ENCODE assay signal across 8 mouse cellular contexts in genomic region chr11:28692263-28693194, GRCm38 (mm10).
A peak's percentile ranks its signal among the peaks of the same experiment; 100 is the strongest.
DNase-seq lines count a peak whose midpoint lies in the region; ATAC-seq lines count a peak whose summit lies in the region.

No protein-coding gene starts in this region.

- no peak overlapping the region for H3K4me3 ChIP-seq in embryonic facial prominence, embryonic 14.5 days (ENCODE audit: low read depth, low read length)
- no peak overlapping the region for H3K4me3 ChIP-seq in heart, embryonic 12.5 days
- H3K4me3 ChIP-seq in limb, embryonic 10.5 days, result no peak overlapping the region
- H3K4me3 ChIP-seq in stomach, embryonic 15.5 days (replicated peaks), result no peak overlapping the region

- 10% methylated on average over 3 of the region's 3 CpGs for WGBS in embryonic facial prominence, embryonic 14.5 days
- 26% methylated on average over 3 of the region's 3 CpGs for WGBS in heart, embryonic 12.5 days
- WGBS in limb, embryonic 10.5 days, result 9% methylated on average over 3 of the region's 3 CpGs
- WGBS in stomach, embryonic 15.5 days, result 17% methylated on average over 3 of the region's 3 CpGs

- H3K9me3 ChIP-seq in embryonic facial prominence, embryonic 14.5 days (ENCODE audit: control insufficient read depth, low read length), result no peaks in the 10 kb centered on the region
- H3K9me3 ChIP-seq in heart, embryonic 12.5 days (replicated peaks), result no peaks in the 10 kb centered on the region
- H3K9me3 ChIP-seq in limb, embryonic 10.5 days (replicated peaks), result no peaks in the 10 kb centered on the region
- no peaks in the 10 kb centered on the region for H3K9me3 ChIP-seq in stomach, embryonic 15.5 days

- peak; percentile 93 for ATAC-seq in embryonic facial prominence, embryonic 14.5 days (ENCODE audit: low read depth)
- peak; percentile 79 for ATAC-seq in heart, embryonic 12.5 days (ENCODE audit: insufficient number of reproducible peaks, low FRiP score)
- peak; percentile 14; the same call in 1 of the 2 replicates for ATAC-seq in stomach, embryonic 15.5 days (ENCODE audit: insufficient read depth, low FRiP score, low read depth)

- H3K36me3 ChIP-seq in embryonic facial prominence, embryonic 14.5 days (ENCODE audit: control insufficient read depth, insufficient read depth, low read length), result no peaks in the 10 kb centered on the region
- no peaks in the 10 kb centered on the region for H3K36me3 ChIP-seq in heart, embryonic 12.5 days
- no peaks in the 10 kb centered on the region for H3K36me3 ChIP-seq in limb, embryonic 10.5 days
- no peaks in the 10 kb centered on the region for H3K36me3 ChIP-seq in stomach, embryonic 15.5 days

- no peak overlapping the region for H3K9ac ChIP-seq in embryonic facial prominence, embryonic 14.5 days (ENCODE audit: low read depth, low read length)
- no peak overlapping the region for H3K9ac ChIP-seq in heart, embryonic 12.5 days
- H3K9ac ChIP-seq in stomach, embryonic 15.5 days, result no peak overlapping the region

- no peaks in the 10 kb centered on the region for H3K27me3 ChIP-seq in embryonic facial prominence, embryonic 14.5 days (replicated peaks; ENCODE audit: control insufficient read depth, insufficient read depth, low read length)
- no peaks in the 10 kb centered on the region for H3K27me3 ChIP-seq in heart, embryonic 12.5 days (replicated peaks)
- H3K27me3 ChIP-seq in limb, embryonic 10.5 days (ENCODE audit: low read depth, poor library complexity, severe bottlenecking), result no peaks in the 10 kb centered on the region
- H3K27me3 ChIP-seq in stomach, embryonic 15.5 days (replicated peaks), result no peaks in the 10 kb centered on the region

- H3K4me1 ChIP-seq in embryonic facial prominence, embryonic 14.5 days (ENCODE audit: control insufficient read depth, insufficient read depth, low read length), result peaks cover 10% of the 10 kb centered on the region; the same call in 1 of the 2 replicates
- H3K4me1 ChIP-seq in heart, embryonic 12.5 days (replicated peaks), result peaks cover 18% of the 10 kb centered on the region
- peaks cover 40% of the 10 kb centered on the region for H3K4me1 ChIP-seq in limb, embryonic 10.5 days
- H3K4me1 ChIP-seq in stomach, embryonic 15.5 days, result no peaks in the 10 kb centered on the region

- H3K4me2 ChIP-seq in embryonic facial prominence, embryonic 14.5 days (ENCODE audit: low read depth, low read length), result no peak overlapping the region
- no peak overlapping the region for H3K4me2 ChIP-seq in heart, embryonic 12.5 days
- H3K4me2 ChIP-seq in stomach, embryonic 15.5 days, result no peak overlapping the region

- peak; percentile 14 to 49 for DNase-seq in left cerebral cortex, postnatal 14 days (ENCODE audit: low spot score in 2 of 2)
- no peak for DNase-seq in left cerebral cortex, postnatal 36 days (ENCODE audit: low spot score in 2 of 2)
- DNase-seq in embryonic facial prominence, embryonic 14.5 days (ENCODE audit: low spot score), result peak; percentile 91
- peak; percentile 61 for DNase-seq in limb, embryonic 10.5 days (ENCODE audit: low spot score)
- no peak for DNase-seq in cerebellum, adult 8-10 months
- DNase-seq in urinary bladder, postnatal 4 days (ENCODE audit: low spot score in 2 of 2), result no peak

- intact Hi-C loops in left cerebral cortex, postnatal 14 days (cut with DNase I), result no loop called here
- intact Hi-C loops in left cerebral cortex, postnatal 36 days (cut with DNase I), result no loop called here

- peak overlapping the region; percentile 52 for H3K27ac ChIP-seq in embryonic facial prominence, embryonic 14.5 days (replicated peaks; ENCODE audit: low read depth, low read length)
- H3K27ac ChIP-seq in heart, embryonic 12.5 days (ENCODE audit: poor library complexity, severe bottlenecking), result peak overlapping the region; percentile 75
- peak overlapping the region; percentile 10 for H3K27ac ChIP-seq in limb, embryonic 10.5 days
- 0 out of 2 replicates have a peak overlapping the region, but pooled peaks have one; percentile 22 for H3K27ac ChIP-seq in stomach, embryonic 15.5 days

Comparison
In these comparisons a context has a peak if more than half of its experiments do, and no peak if none do; other contexts are left out.
1. DNase-seq: peak in left cerebral cortex, postnatal 14 days (2 of 2), embryonic facial prominence, embryonic 14.5 days (single experiment) and limb, embryonic 10.5 days (single experiment); none in left cerebral cortex, postnatal 36 days (0 of 2), cerebellum, adult 8-10 months (single experiment) and urinary bladder, postnatal 4 days (0 of 2).
2. ATAC-seq: peak in every context shown above with its lines; median percentile 93 in embryonic facial prominence, embryonic 14.5 days; 79 in heart, embryonic 12.5 days; 14 in stomach, embryonic 15.5 days.
3. H3K27ac ChIP-seq: peak in every context shown above with its lines; median percentile 75 in heart, embryonic 12.5 days; 52 in embryonic facial prominence, embryonic 14.5 days; 22 in stomach, embryonic 15.5 days; 10 in limb, embryonic 10.5 days.